14 mouse cellular contexts compared by ENCODE assay signal in genomic region chr11:121189681-121190080, GRCm38 (mm10). TPM values are rescaled to one million over a fixed set of nuclear protein-coding genes. Genes with fewer than 3 reads are reported as not detected.
DNase-seq lines count a peak whose midpoint lies in the region.
"Had no signal": no experiment of that assay in that cellular context is flagged by ENCODE, and none has a peak within 500 bp of the region (broad histone marks: within the 10 kb centered on the region; RNA-seq: fewer than 3 reads in every experiment).

No protein-coding gene starts in this region.

- DNase-seq in cerebellum, adult 11 months: peak; percentile 42
- DNase-seq in cerebellum, postnatal 4 days (ENCODE audit: low spot score in 2 of 2): no peak
- DNase-seq in kidney, adult 18-20 months: peak; percentile 63
- DNase-seq in kidney, postnatal 4 days: no peak
- peak; percentile 74 for DNase-seq in cerebellum, adult 9-10 months
- DNase-seq in heart, postnatal 25 days (ENCODE audit: low spot score): peak; percentile 10
- no peak for DNase-seq in frontal cortex, postnatal 36 days (ENCODE audit: low spot score in 2 of 2)
- no peak for DNase-seq in embryo, embryonic 10.5 days (ENCODE audit: low spot score)
- DNase-seq: lung, adult 2 months; thymus, postnatal 36 days had no signal

- intact Hi-C loops in heart, postnatal 25 days (cut with DNase I): no loop called here

RNA-seq across cellular contexts. Expression of gene Hexdc, which starts 14.6 kb away (rescaled TPM):
- 10 to 100 TPM; 10.2 to 11.0 TPM for total RNA-seq in heart, postnatal 25 days (2021)

RNA-seq across cellular contexts. Expression of gene Ogfod3, which starts 14.8 kb away (rescaled TPM):
- total RNA-seq in heart, postnatal 25 days (2021): 10 to 100 TPM; 14.5 to 14.6 TPM

RNA-seq across cellular contexts. Expression of gene Uts2r, which starts 29.6 kb away (rescaled TPM):
- under 1 TPM; 0.34 to 0.81 TPM for total RNA-seq in heart, postnatal 25 days (2021)
- total RNA-seq: common myeloid progenitor, adult 5-6 weeks; left cerebral cortex, postnatal 14 days; MEL had no signal

RNA-seq across cellular contexts. Expression of gene Cybc1, which starts 39.4 kb away (rescaled TPM):
- total RNA-seq in heart, postnatal 25 days (2021): 1 to 10 TPM; 7.8 to 9.5 TPM

RNA-seq across cellular contexts. Expression of gene Tex19.1, which starts 43.7 kb away (rescaled TPM):
- total RNA-seq in heart, postnatal 25 days (2021): not detected
- total RNA-seq: common myeloid progenitor, adult 5-6 weeks; layer of hippocampus, adult 2 months; left cerebral cortex, postnatal 14 days had no signal

Comparison
In these comparisons a context has a peak if more than half of its experiments do, and no peak if none do; other contexts are left out.
1. DNase-seq: peak in cerebellum, adult 11 months (single experiment), kidney, adult 18-20 months (single experiment), cerebellum, adult 9-10 months (single experiment) and heart, postnatal 25 days (single experiment); none in cerebellum, postnatal 4 days (0 of 2), kidney, postnatal 4 days (0 of 2), frontal cortex, postnatal 36 days (0 of 2) and embryo, embryonic 10.5 days (single experiment).